Mouse (Mus musculus) left cerebral cortex, adult 18-20 months (tissue): ENCODE data around the gene Liph. TPM values are rescaled to one million over a fixed set of nuclear protein-coding genes. Genes with fewer than 3 reads are reported as not detected.
"Not testable (repeated sequence)": the region's sequence is repeated elsewhere in the genome, so short reads cannot be mapped to it uniquely, and the experiment has no call there.

Experiments used
- DNase-seq, 2 experiments: peaks; one replicate each; pipeline ENCODE4 v3.0.0; 2021 to 2022; ENCODE audit warnings: low spot score in 2 of 2, mixed read lengths in 1 of 2
- total RNA-seq, 2 experiments: library from RNA; stranded (reverse); gene quantifications; 2 replicates each; pipeline ENCODE4 v1.2.3; 2021

The Liph gene
- total RNA-seq, 2 experiments from 2014 or later = 0.28 to 0.63 TPM

- peak in 1 of 2 experiments; percentile 23 for DNase-seq
Observed at GRCm38 (mm10) chr16:21977347-21977746, 18.1 kb downstream of the Liph start.

- DNase-seq = no peak
Observed at GRCm38 (mm10) chr16:21976203-21976602, 19.3 kb downstream of the Liph start.

- DNase-seq = no peak
Observed at GRCm38 (mm10) chr16:21971446-21971845, 24.0 kb downstream of the Liph start.

GRCm38 (mm10) chr16:21970536-21970935, 24.9 kb downstream of the Liph start:
- DNase-seq = no peak

- DNase-seq = no peak
Observed at GRCm38 (mm10) chr16:21969874-21970273, 25.6 kb downstream of the Liph start.

GRCm38 (mm10) chr16:21965576-21965975, 29.9 kb downstream of the Liph start:
- DNase-seq = no peak

- no peak for DNase-seq
Observed at GRCm38 (mm10) chr16:21955591-21955990, 39.9 kb downstream of the Liph start.

GRCm38 (mm10) chr16:21946761-21947715, 48.4 kb downstream of the Liph start, which contains the start of gene Tmem41a:
Gene Tmem41a, minus strand, starts transcription at chr16:21947552.
- DNase-seq = peak; percentile 88 to 92

- no peak for DNase-seq
Observed at GRCm38 (mm10) chr16:21928471-21928870, 67.0 kb downstream of the Liph start.

- DNase-seq = no peak
Observed at GRCm38 (mm10) chr16:21916681-21917080, 78.8 kb downstream of the Liph start.

GRCm38 (mm10) chr16:21913347-21913746, 82.1 kb downstream of the Liph start:
- no peak for DNase-seq

- DNase-seq = not testable (repeated sequence)
Observed at GRCm38 (mm10) chr16:21908906-21909305, 86.6 kb downstream of the Liph start.

GRCm38 (mm10) chr16:21906902-21907301, 88.6 kb downstream of the Liph start:
- no peak for DNase-seq

- DNase-seq = no peak
Observed at GRCm38 (mm10) chr16:21905996-21906395, 89.5 kb downstream of the Liph start.

GRCm38 (mm10) chr16:21904636-21905035, 90.8 kb downstream of the Liph start:
- DNase-seq = no peak

Other genes starting within 250 kb of the Liph start
- 1 to 10 TPM; 1.3 to 2.4 TPM for gene Ehhadh, start 207.9 kb downstream of the Liph start, total RNA-seq
- 10 to 100 TPM; 17.0 to 17.6 TPM for gene Map3k13, start 201.3 kb downstream of the Liph start, total RNA-seq
- gene Tmem41a, start 48.1 kb downstream of the Liph start, total RNA-seq = 10 to 100 TPM; 18.2 to 19.9 TPM
- 100 to 1,000 TPM in 1 of 2 experiments, 10 to 100 TPM in 1; 95.3 to 100 TPM for gene Senp2, start 13.8 kb upstream of the Liph start, total RNA-seq
- under 1 TPM; 0.68 to 1.00 TPM for gene Igf2bp2, start 167.6 kb upstream of the Liph start, total RNA-seq